Mouse (Mus musculus) brain, embryonic 14.5 days (tissue): Measurements from ENCODE around the gene Ubtd2.

Source experiments
- CTCF ChIP-seq: fragments of 200-500 bp; IDR thresholded peaks from 2 replicates; pipeline ENCODE4 v1.5.1; 2012; ENCODE audit warnings: inconsistent platforms, mild to moderate bottlenecking, moderate library complexity, borderline replicate concordance; ENCODE audit not compliant: insufficient read depth, insufficient read length; ENCODE audit errors: extremely low read depth
- POLR2A ChIP-seq: fragments of 200-500 bp; IDR thresholded peaks from 2 replicates; pipeline ENCODE4 v1.6.1; 2012; ENCODE audit warnings: mild to moderate bottlenecking, inconsistent platforms, borderline replicate concordance; ENCODE audit not compliant: poor library complexity, insufficient read depth, insufficient read length, severe bottlenecking; ENCODE audit errors: extremely low read depth

DNA sequence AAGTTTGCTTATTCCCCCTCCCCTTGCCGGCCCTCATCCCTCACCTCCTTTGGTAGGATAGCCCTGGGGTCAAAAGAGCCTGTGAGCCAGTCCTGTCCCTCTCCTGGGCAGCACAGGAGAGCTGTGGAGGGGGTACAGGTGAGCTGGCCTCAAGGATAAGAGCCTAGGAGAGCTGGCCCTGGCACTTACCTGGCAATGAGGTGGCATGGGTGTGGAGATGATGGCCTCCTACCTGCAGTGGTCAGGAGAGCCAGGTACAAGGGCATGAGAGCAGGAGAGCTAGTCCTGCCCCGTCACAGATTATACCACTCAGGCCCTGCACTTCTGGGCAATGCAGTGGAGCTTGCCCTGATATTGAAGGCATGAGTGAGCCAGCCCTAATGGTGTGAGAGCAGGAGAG is 9.1 kb downstream of the Ubtd2 start:
- TF ChIP-seq CTCF (no peak), POLR2A (no peak)
